Mouse (Mus musculus) retina, postnatal 1 day (tissue): ENCODE measurements around the gene 4933416C03Rik.

Source experiments
- DNase-seq: peaks from one replicate; pipeline ENCODE4 v3.0.0-alpha.2; 2012

The 4933416C03Rik gene

DNA sequence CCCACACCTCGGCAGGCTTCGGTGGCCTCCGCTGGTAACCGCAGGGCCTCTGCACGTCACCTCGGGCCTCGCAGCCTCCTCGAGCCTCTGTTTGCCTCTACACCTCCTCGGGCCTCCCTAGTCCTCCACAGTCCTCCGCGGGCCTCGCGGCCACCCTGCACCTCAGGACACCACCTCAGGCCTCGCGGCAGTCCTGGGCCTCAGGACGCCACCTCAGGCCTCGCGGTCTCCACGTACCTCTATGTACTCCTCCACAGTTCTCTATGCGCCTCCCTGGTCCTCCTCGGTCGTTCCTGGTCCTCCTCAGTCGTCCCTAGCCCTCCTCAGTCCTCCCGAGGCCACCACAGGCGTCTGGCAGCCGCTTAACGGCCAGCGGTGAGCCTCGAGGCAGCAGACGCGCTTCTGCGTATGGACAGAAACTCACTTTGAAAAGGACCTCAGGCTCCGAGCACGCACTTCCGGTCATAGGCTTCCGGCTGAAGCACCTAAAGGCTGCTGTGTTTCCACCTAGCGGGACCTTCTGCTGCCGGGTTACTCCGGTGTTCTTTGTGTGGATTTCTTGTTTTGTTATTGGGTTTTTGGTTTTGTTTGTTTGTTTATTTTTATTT lies at the start of gene 4933416C03Rik:
Gene 4933416C03Rik (minus strand): TSS at position 51 of the 608 bp plus-strand sequence.
- no peak for DNase-seq

GRCm38 (mm10) chr10:116162338-116162737 lies 48.6 kb upstream of the 4933416C03Rik start:
- no peak for DNase-seq

DNA sequence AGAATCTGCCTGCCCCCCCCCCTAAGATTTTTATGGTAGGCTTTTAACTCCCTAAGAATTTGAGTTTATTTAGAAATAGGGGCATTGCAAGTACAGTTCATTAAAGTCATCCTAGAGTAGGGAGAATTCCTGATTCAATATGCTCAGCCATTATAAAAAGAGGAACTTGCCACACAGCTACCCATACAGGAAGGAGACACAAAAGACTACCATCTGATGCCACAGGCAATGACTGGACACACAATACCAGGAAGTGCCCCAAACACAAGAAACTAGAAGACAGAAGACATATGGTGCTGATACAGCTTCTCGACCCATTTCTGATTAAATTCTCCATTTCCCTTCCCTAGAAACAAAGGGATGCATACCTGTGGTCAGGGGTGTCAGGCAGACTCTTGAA lies 43.0 kb upstream of the 4933416C03Rik start:
- no peak for DNase-seq

- no peak for DNase-seq
Observed at GRCm38 (mm10) chr10:116154707-116155106, 41.0 kb upstream of the 4933416C03Rik start.

DNA sequence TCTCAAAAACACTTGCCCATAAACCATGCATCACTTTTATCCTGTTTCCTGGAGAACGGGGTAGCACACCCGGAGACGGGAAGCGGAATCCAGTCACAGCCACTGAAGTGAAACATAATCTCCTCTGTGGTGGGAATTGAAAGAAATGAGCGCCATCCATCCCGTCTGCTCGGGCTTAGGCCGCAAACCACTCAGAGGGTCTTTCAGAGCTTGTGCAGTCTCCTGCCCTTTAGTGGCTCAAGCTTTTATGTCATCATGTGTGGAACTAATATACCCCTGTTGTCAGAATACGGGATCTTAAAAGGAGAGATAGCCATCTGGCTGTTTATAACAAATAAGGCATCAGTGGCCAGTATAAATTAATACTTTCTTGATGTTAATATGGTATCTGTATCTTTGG lies 32.4 kb upstream of the 4933416C03Rik start:
- no peak for DNase-seq

DNA sequence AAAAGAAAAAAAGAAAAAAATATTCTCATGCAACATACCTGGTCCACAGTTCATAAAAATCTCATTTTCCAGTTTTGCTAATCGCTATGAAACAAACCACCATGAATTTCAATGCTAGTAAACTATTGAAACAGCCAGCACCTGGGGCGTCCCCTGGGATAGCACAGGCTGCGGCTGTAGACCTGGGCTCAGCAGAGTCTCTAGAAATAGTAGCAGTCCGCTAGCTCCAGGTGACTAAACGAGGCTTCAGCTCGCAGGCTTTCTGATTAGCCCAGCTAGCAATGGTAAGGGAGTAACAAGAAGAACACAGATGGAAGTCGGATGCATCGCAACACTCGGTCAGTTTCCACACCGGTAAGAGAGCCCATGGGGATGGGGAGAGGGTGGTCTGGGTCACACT lies 30.0 kb upstream of the 4933416C03Rik start:
- DNase-seq: no peak

DNA sequence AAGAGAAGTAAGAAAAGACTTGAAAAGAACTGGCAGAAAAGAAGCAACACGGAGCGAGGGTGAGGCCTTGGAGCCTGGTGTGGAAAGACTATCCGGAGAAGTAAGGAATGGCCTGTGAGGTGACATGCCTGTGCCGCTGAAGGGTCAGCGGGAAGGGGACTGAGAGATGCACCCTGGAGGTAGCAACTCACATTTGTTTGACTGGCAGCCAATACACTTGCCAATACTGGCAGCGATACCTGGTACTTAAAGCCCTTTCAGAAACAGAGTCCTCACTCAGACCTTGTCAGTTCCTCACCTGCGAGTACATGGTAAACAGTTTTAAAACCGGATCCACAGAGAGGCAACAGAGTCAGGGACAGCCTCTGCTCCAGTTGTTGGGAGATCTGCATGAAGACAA lies 26.5 kb upstream of the 4933416C03Rik start:
- DNase-seq: no peak

DNA sequence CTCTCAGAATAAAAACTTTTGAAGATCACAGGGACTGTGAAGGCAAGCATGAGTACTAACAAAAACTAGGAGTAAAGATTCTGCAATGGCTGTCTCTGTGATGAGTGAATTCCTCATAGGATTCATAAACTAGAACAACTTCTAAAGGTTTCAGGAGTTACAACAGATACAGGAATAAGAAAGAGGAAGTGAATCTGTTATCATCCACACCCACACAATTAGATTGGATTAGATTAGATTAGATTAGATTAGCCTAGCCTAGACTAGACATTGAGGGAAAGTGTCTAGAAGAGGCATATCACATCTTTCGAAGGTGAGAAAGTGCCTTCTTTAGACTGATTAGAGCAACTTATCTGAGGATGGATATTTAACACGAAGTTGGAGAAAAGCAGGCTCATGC lies 21.5 kb upstream of the 4933416C03Rik start:
- no peak for DNase-seq

DNA sequence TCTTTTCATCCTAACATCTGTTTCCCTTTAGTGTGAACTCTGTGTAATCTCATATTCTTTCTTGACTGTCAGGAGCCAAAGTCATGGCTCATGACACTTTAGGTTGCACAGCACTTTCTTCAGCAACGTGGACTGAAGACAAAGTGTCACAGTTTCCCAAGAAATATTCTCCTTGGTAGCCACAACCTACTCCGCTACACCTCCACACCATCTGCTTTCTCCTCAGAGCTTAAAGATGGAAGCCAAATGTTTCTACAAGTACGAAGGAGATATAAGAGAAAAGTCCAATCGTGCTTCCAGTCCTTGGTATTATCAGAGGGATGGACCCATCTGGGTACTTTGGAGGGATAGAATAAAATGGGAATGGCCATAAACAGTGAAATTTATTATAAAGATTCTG lies 18.5 kb upstream of the 4933416C03Rik start:
- no peak for DNase-seq

GRCm38 (mm10) chr10:116131223-116131622 lies 17.5 kb upstream of the 4933416C03Rik start:
- DNase-seq: no peak

DNA sequence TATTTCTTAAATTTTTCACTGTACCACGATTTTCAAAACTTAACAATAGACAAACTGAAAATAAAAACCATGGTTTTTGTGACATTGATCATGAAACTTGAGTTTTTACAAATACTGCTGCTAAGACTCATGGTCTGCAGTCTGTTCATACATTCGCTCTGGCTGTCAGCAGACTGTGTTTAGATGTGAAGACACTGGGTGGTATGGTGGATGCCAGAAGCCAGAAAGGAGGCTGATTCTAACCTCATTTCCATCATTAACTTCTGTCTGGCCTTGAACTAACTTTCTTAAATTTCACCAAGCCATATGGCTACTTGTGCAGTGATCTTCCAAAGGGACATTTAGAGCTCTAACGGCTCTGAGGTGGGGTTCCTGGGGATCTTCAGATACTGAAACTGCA lies 16.7 kb upstream of the 4933416C03Rik start:
- DNase-seq: no peak

DNA sequence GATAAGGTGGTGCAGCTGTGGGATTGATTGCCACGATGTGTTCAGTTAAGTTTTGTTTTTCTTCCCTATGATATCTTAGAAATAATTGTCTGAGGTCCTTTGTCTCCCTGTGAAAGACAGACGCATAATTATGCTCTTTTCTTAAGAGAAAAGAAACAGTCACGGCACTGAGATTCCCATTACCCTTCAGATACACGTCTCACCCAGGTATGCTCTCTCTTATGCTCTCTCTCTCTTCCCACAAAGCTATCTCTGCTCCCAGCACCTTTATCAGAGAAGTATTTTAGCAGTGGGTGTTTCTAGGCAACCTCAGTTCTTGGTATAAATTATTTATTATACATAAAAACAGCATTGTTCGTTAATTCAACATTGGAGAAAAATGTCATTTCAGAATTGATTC lies 11.6 kb upstream of the 4933416C03Rik start:
- no peak for DNase-seq

DNA sequence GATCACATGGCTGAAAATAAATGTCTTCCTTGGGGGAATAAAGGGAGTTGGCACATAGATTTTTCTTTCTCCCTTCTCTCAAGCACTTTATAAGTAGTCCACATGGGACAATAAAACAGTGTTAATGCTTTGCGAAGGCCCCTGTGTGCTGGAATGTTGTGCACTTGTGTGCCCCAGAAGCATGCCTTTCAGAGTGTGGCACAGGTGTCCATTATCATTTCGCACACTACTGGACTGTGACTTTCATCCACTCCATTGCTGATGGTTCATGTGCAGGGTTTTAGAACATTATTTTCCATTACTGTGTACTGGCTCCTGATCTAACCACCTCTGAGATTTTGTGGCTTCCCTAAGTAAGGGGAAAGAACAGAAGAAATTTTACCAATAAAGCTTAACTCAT lies 10.1 kb upstream of the 4933416C03Rik start:
- DNase-seq: no peak

- no peak for DNase-seq
Observed at GRCm38 (mm10) chr10:116121463-116121862, 7.7 kb upstream of the 4933416C03Rik start.

DNA sequence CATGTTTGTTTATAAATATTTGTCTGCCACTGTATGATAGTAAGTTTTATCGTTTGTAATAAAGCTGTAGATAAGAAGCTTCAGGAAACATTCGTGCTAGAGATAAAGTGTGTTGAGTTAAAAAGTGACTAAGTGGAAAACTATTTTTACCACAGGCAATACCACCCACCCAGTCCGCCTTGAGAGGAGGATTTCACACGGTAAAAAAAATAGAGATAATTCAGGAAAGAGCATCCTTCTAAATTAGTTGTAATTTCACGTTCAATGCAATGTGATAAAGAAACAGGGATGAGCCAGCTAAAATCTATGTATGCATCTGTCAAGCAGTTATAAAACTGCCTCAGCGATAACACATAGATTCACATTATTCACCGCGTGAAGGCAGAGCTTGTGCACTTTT lies 3.3 kb upstream of the 4933416C03Rik start:
- no peak for DNase-seq

DNA sequence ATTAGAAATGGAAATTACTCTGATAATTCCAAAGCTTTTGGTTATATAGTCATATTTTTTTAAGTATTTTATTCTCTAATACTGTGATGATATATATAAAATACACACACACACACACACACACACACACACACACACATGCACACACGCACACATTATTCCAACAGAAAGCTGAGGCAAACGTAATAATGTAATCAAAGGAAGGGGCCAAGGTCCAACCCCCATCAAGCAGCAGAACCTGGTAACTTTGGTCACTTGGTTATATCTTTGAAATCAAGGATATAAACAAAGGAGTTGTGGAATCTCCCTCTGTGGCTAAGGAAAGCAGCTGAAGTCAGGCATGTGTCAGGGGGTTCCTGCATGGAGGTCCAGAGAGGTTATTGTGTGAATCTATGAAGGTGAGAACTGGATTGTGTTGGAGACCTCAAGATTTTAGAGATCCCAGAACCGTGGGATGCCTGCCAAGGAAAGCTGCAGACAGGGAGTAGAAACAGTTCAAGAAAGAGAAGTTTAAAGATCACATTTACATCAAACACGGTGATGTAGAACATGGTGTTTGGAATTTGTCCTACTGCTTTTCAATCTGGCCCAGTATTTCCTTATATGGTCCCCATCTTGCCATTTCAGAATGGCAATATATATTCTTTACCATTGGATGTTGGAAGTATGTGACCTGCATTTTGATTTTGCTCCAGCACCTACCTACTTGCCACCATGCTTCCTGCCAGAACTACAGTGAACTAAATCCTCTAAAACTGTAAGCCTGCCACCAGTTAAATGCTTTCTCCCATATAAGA lies 2.4 kb upstream of the 4933416C03Rik start:
- no peak for DNase-seq

- no peak for DNase-seq
Observed at GRCm38 (mm10) chr10:116112868-116113267, 849 bp downstream of the 4933416C03Rik start.

- DNase-seq: no peak
Observed at GRCm38 (mm10) chr10:116108730-116109129, 5.0 kb downstream of the 4933416C03Rik start.

GRCm38 (mm10) chr10:116108176-116108575 lies 5.5 kb downstream of the 4933416C03Rik start:
- no peak for DNase-seq

- DNase-seq: no peak
Observed at GRCm38 (mm10) chr10:116098470-116098869, 15.2 kb downstream of the 4933416C03Rik start.

DNA sequence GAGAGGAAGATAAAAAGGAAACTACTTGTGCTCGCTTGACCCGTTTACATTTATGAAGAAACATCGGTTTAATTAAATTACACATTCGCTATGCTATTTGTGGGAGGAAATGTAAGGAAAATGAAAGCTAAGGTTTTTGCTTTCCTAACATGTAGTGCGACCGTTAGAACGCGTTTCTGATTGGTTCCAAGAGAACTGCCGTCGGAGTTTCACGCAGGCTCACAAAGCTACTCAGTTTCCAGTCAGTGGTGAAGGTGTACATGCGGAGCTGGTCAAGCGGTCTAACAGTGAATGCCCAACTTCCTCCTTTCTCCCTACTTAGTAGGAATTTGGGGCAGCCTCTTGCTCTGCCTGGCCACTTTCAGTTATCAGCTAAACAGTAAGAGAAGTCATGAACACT lies 17.3 kb downstream of the 4933416C03Rik start:
- peak; percentile 7 for DNase-seq

GRCm38 (mm10) chr10:116083965-116084364 lies 29.8 kb downstream of the 4933416C03Rik start:
- DNase-seq: peak; percentile 29

DNA sequence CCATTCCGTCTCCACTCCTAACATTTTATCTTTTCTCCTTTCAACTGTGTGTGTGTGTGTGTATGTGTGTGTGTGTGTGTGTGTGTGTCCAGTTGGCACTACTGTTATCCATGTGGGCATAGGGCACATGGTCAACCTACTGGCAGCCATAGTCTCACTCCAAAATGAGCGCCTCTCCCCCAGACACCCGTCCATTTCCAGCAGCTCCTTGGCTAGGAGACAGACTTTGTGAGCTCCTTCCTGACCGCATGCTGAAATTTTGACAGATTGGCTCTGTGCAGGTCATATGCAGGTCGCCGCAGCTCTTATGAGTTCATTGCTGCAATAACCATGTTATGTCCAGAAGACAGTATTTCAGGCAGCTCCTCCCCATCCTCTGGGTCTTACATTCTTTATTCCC lies 32.9 kb downstream of the 4933416C03Rik start:
- no peak for DNase-seq

DNA sequence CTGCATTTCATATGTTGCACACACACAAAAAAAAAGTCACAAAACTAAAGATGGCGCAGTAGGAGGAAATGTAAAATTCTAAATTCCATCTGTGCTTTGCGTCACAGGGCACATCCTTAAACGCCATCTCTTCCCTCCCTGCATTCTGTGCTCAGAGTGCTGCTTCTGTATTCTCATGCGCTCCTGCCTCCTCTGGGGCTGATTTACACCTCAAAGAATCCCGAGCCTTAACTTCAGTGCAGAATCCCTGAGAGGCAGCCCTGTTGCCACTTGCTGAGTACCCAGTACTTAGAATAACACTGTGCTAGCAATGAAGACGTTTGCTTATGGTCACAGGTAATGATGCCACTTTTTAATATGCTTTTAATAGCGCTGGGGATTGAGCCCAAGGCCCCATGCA lies 34.3 kb downstream of the 4933416C03Rik start:
- no peak for DNase-seq

- no peak for DNase-seq
Observed at GRCm38 (mm10) chr10:116078636-116079035, 35.1 kb downstream of the 4933416C03Rik start.
